Mouse (Mus musculus) hindbrain, embryonic 11.5 days (tissue): ENCODE measurements at regions not wholly inside any gene's neighbourhood (a gene's known extent, or its start where the extent isn't known, plus 50 kb on each side); places are given as distances from the start of the nearest gene placed in this dataset.

Experiments
- ATAC-seq: fragments of 200-750 bp; cut with Nextera tagmentation; 2 replicates; pipeline ENCODE4 v1.8.0; 2017; ENCODE audit warnings: mild to moderate bottlenecking, moderate TSS enrichment, moderate library complexity; ENCODE audit not compliant: low FRiP score
- DNase-seq: peaks from one replicate; pipeline ENCODE4 v3.0.0-alpha.2; 2015; ENCODE audit warnings: low spot score
- H3K27ac ChIP-seq: fragments of 300-500 bp; sonication (generic); 2 replicates; pipeline ENCODE4 v1.5.1; 2014; ENCODE audit warnings: mild to moderate bottlenecking, low read depth, low read length
- H3K27me3 ChIP-seq: fragments of 300-500 bp; sonication (generic); 2 replicates; pipeline ENCODE4 v1.6.1; 2014; ENCODE audit warnings: mild to moderate bottlenecking, low read length, moderate library complexity, mixed read lengths; ENCODE audit not compliant: control insufficient read depth, insufficient read depth
- H3K36me3 ChIP-seq: fragments of 300-500 bp; sonication (generic); 2 replicates; pipeline ENCODE4 v1.6.1; 2014; ENCODE audit warnings: mild to moderate bottlenecking, low read length, moderate library complexity, mixed read lengths; ENCODE audit not compliant: control insufficient read depth, insufficient read depth
- H3K4me1 ChIP-seq: fragments of 300-500 bp; sonication (generic); replicated peaks from 2 replicates; pipeline ENCODE4 v1.6.1; 2014; ENCODE audit warnings: low read length, mixed read lengths; ENCODE audit not compliant: control insufficient read depth, insufficient read depth
- H3K4me2 ChIP-seq: fragments of 300-500 bp; sonication (generic); replicated peaks from 2 replicates; pipeline ENCODE4 v1.6.1; 2014; ENCODE audit warnings: mild to moderate bottlenecking, low read depth, low read length
- H3K4me3 ChIP-seq: fragments of 300-500 bp; sonication (generic); 2 replicates; pipeline ENCODE4 v1.5.1; 2014; ENCODE audit warnings: low read depth, low read length
- H3K9ac ChIP-seq: fragments of 300-500 bp; sonication (generic); 2 replicates; pipeline ENCODE4 v1.6.1; 2014; ENCODE audit warnings: low read depth, low read length
- H3K9me3 ChIP-seq: fragments of 300-500 bp; sonication (generic); 2 replicates; pipeline ENCODE4 v1.6.1; 2016; ENCODE audit warnings: low read length; ENCODE audit not compliant: control insufficient read depth
- WGBS: fragments of 180-500 bp; shearing (Covaris S2); extraction: QIAGEN DNeasy Blood & Tissue Kit; methylation state at CpG from one replicate; pipeline ENCODE4 v1.1.7; 2014; 5-methylcytosine and 5-hydroxymethylcytosine counted together

DNA sequence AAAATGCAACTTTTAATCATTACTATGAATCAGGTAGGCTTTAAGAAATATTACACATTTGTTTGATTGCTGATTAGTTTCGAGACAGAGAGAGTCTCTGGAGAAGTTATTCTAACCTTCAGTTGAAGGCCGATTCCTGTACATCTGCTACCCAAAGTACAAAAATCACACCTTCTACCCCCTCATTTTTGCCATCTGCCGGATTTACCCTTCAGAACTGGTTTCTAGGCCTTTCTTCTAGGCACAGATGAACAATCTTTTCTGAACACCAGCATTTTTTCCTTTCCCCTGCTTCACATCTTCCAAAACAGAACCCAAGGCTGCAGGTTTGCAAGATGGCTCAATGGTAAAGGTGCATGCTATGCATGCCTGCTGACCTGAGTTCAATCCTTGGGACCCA is 72.8 kb upstream of the Eepd1 start:
- no peak for ATAC-seq
- H3K27ac ChIP-seq = no peak overlapping the region
- 88% methylated on average over 3 of the region's 3 CpGs for WGBS
- no peaks in the 10 kb centered on the region for H3K36me3 ChIP-seq
- no peaks in the 10 kb centered on the region for H3K27me3 ChIP-seq
- no peaks in the 10 kb centered on the region for H3K9me3 ChIP-seq
- no peak overlapping the region for H3K4me2 ChIP-seq
- no peak overlapping the region for H3K4me3 ChIP-seq
- no peaks in the 10 kb centered on the region for H3K4me1 ChIP-seq
- no peak overlapping the region for H3K9ac ChIP-seq
- no peak for DNase-seq

DNA sequence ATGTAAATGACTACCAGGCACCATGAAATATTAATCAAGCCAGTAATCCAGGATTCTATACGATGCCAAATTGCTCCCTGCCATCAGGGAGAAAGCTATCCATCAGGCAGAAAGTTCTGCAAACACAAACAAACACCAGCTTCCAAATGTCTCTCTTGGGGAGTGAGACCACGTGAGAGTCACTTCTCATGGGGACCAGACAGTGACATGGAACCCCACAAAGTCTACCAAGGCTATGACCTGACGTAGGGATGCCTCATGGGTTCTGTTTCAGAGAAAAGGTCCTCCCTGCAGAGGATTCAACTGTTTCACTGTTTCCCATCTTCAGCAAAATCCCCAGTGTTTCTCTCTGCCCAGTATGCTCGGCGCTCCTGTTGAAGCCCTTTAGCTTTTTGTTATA is 71.6 kb upstream of the Eepd1 start:
- no peak overlapping the region for H3K4me3 ChIP-seq
- no peaks in the 10 kb centered on the region for H3K36me3 ChIP-seq
- H3K9ac ChIP-seq = no peak overlapping the region
- no peaks in the 10 kb centered on the region for H3K27me3 ChIP-seq
- H3K27ac ChIP-seq = no peak overlapping the region
- no peaks in the 10 kb centered on the region for H3K4me1 ChIP-seq
- no peaks in the 10 kb centered on the region for H3K9me3 ChIP-seq
- H3K4me2 ChIP-seq = no peak overlapping the region
- DNase-seq = no peak
- no peak for ATAC-seq
- 79% methylated on average over 5 of the region's 5 CpGs for WGBS

DNA sequence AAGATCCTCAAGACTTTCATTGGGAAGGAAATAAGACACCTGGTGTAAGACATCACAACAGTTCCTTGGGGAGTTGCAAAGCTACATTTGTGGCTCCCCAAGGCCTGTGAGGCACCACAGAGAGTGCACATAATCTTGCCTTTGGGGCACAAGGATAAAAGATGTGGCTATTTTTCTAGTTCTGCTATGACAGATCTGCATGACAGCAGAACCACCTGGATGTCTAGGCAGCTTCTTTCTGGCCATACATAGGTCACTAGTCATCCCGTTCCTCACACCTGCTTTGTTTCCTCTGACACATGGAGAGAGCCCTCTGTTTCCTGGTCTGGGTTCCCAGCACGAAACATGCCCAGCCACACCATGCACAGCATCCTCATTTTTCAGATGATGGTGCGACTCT is 67.5 kb upstream of the Eepd1 start:
- ATAC-seq (no peak), DNase-seq (no peak)
- Histone ChIP-seq H3K27ac (no peak overlapping the region), H3K4me2 (no peak overlapping the region), H3K4me1 (no peaks in the 10 kb centered on the region), H3K9ac (no peak overlapping the region), H3K4me3 (no peak overlapping the region), H3K9me3 (no peaks in the 10 kb centered on the region), H3K36me3 (no peaks in the 10 kb centered on the region), H3K27me3 (no peaks in the 10 kb centered on the region)
- WGBS = 77% methylated on average over 3 of the region's 3 CpGs

DNA sequence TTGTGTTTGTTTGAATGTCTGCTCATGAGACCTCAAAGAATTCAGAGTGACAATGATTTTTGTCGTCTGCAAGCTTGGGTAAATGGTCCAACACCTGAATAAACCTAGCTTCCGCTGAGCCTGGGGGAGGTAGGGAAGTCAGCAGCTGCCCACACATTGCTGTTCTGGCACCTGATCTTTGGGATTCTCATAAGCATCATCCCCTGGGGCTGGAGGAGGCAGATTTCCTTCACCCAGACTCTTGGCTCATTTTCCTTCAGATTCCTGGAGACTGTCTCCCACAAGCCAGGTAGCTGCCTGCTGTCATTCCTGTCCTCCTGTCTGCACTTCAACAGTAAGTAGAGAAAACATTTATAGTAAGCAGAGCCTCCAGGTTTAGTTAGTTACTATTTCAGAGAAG is 67.0 kb upstream of the Eepd1 start:
- Histone ChIP-seq H3K4me3 (no peak overlapping the region), H3K9ac (no peak overlapping the region), H3K4me2 (no peak overlapping the region), H3K36me3 (no peaks in the 10 kb centered on the region), H3K27me3 (no peaks in the 10 kb centered on the region), H3K4me1 (no peaks in the 10 kb centered on the region), H3K27ac (no peak overlapping the region), H3K9me3 (no peaks in the 10 kb centered on the region)
- ATAC-seq (no peak), DNase-seq (no peak)
- WGBS = 70% methylated on average over 2 of the region's 2 CpGs

DNA sequence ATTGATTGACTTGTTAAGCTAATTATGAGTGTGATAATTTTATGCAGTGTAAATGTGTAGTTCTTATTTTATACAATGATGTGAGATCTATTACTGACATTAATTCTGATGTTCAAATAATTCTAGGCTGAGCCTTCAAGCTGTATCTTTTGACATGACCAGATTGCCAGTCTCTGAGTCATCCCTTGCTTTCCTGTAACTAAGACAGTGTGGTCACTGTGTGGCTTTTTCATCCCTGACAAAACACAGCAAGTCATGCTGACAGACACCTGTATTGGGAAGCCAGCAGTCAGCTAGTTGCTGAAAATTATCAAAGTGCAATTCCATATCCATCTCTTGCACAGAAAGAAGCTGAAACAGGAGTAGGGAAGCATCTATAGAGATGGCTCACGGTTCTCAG is 54.4 kb upstream of the Eepd1 start:
- no peak for DNase-seq
- H3K27ac ChIP-seq = no peak overlapping the region
- no peaks in the 10 kb centered on the region for H3K27me3 ChIP-seq
- no peaks in the 10 kb centered on the region for H3K9me3 ChIP-seq
- 94% methylated on average over 1 of the region's 1 CpGs for WGBS
- no peak overlapping the region for H3K9ac ChIP-seq
- H3K4me3 ChIP-seq = no peak overlapping the region
- no peak for ATAC-seq
- H3K4me1 ChIP-seq = no peaks in the 10 kb centered on the region
- H3K36me3 ChIP-seq = no peaks in the 10 kb centered on the region
- no peak overlapping the region for H3K4me2 ChIP-seq

DNA sequence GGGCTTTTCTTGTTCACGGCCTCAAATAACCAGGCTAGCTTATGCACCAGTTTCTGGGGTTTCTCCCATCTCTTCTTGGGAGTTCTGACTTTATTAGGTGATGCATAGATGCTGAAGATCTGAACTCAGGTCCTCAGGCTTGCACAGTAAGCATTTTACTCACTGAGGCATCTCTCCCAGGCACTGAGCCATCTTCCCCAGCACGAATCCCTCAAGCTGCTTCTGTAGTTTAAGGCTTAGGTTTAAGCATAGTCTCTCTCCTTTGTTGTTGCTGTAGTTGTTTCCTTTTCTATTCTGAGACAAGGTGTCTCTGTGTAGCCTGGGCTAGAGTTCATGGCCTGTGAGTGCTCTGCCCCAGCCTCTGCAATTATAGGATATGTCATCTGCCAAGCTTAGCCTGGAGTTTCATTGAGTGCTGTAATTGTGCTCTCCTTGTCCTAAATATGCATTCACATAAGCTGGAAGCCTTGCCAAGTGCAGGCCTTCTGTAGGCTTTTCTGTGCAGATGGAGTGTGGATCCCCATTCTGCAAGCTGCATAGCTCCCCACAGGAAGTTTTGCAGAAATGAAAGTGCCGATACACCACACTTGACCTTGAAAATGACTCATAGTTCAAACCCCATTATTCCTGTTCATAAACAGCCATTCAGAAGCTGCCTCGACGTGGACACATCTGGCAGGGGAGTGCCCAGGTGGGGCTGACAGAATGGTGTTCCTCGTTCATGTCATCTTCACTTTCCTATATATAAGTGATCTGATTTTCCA is 51.7 kb upstream of the Eepd1 start:
- Histone ChIP-seq H3K27ac (no peak overlapping the region), H3K27me3 (no peaks in the 10 kb centered on the region), H3K9me3 (no peaks in the 10 kb centered on the region), H3K4me1 (no peaks in the 10 kb centered on the region), H3K4me3 (no peak overlapping the region), H3K4me2 (no peak overlapping the region), H3K9ac (no peak overlapping the region), H3K36me3 (no peaks in the 10 kb centered on the region)
- 84% methylated on average over 6 of the region's 6 CpGs for WGBS
- no peak for DNase-seq
- no peak for ATAC-seq
